13 mouse cellular contexts compared by ENCODE assay signal in genomic region chr1:59608920-59609319, GRCm38 (mm10).
DNase-seq lines count a peak whose midpoint lies in the region; ATAC-seq and TF ChIP-seq lines count a peak whose summit lies in the region.
"Had no signal": no experiment of that assay in that cellular context is flagged by ENCODE, and none has a peak within 500 bp of the region (broad histone marks: within the 10 kb centered on the region; RNA-seq: fewer than 3 reads in every experiment).

No protein-coding gene starts in this region.

- 64% methylated on average over 5 of the region's 5 CpGs for WGBS in midbrain, postnatal 0 days
- WGBS in midbrain, embryonic 14.5 days = 71% methylated on average over 5 of the region's 5 CpGs

- no peaks in the 10 kb centered on the region for H3K27me3 ChIP-seq in midbrain, postnatal 0 days (ENCODE audit: insufficient read depth, low read length)
- no peaks in the 10 kb centered on the region for H3K27me3 ChIP-seq in midbrain, embryonic 14.5 days (ENCODE audit: control insufficient read depth, insufficient read depth, low read length)
- H3K27me3 ChIP-seq in MEL (ENCODE audit: control insufficient read depth in 1 of 2, insufficient read depth in 2 of 2, low read length in 2 of 2) = no peaks in the 10 kb centered on the region
- H3K27me3 ChIP-seq: neural tube, embryonic 12.5 days had no signal

- H3K9ac ChIP-seq in midbrain, postnatal 0 days (replicated peaks; ENCODE audit: low read length, poor library complexity, severe bottlenecking) = no peak overlapping the region
- H3K9ac ChIP-seq in midbrain, embryonic 14.5 days (replicated peaks; ENCODE audit: low read length) = no peak overlapping the region
- H3K9ac ChIP-seq in MEL (ENCODE audit: control insufficient read depth, low read depth, low read length, poor library complexity, severe bottlenecking) = no peak overlapping the region
- H3K9ac ChIP-seq: neural tube, embryonic 12.5 days had no signal

- no peak; the same call in 1 of the 2 replicates for TF ChIP-seq RAD21 in MEL (IDR thresholded peaks at IDR 0.05; ENCODE audit: low read depth, low read length)

- no peaks in the 10 kb centered on the region for H3K79me2 ChIP-seq in MEL (ENCODE audit: control insufficient read depth, insufficient read depth, low read length, poor library complexity)

- no peak for ATAC-seq in midbrain, postnatal 0 days (ENCODE audit: low FRiP score)
- ATAC-seq in midbrain, embryonic 14.5 days (ENCODE audit: low FRiP score, low TSS enrichment) = no peak

- H3K4me1 ChIP-seq in midbrain, postnatal 0 days (ENCODE audit: insufficient read depth, low read length) = no peaks in the 10 kb centered on the region
- no peaks in the 10 kb centered on the region for H3K4me1 ChIP-seq in midbrain, embryonic 14.5 days (ENCODE audit: control insufficient read depth, insufficient read depth, low read length)
- 0 out of 4 replicates have a peak, but pooled peaks cover 0 to 2% of the 10 kb centered on the region in 2 experiments for H3K4me1 ChIP-seq in MEL (ENCODE audit: control insufficient read depth in 1 of 2, insufficient read depth in 2 of 2, low read length in 2 of 2)
- H3K4me1 ChIP-seq: neural tube, embryonic 12.5 days had no signal

- TF ChIP-seq EP300 in MEL (IDR thresholded peaks at IDR 0.05; ENCODE audit: low read depth in 1 of 2, low read length in 2 of 2) = no peak

- H3K4me2 ChIP-seq in midbrain, postnatal 0 days (ENCODE audit: low read depth, low read length, poor library complexity, severe bottlenecking) = no peak overlapping the region
- no peak overlapping the region for H3K4me2 ChIP-seq in midbrain, embryonic 14.5 days (ENCODE audit: low read length)
- H3K4me2 ChIP-seq: neural tube, embryonic 12.5 days had no signal

- H3K4me3 ChIP-seq in midbrain, postnatal 0 days (ENCODE audit: low read depth, low read length) = no peak overlapping the region
- H3K4me3 ChIP-seq in midbrain, embryonic 14.5 days (replicated peaks; ENCODE audit: low read depth, low read length) = no peak overlapping the region
- no peak overlapping the region for H3K4me3 ChIP-seq in MEL (ENCODE audit: control insufficient read depth in 1 of 2, insufficient read depth in 1 of 2, low read depth in 2 of 2, low read length in 2 of 2)
- H3K4me3 ChIP-seq: neural tube, embryonic 12.5 days had no signal

- TF ChIP-seq POLR2A in MEL (IDR thresholded peaks at IDR 0.05; ENCODE audit: control insufficient read depth in 1 of 2, insufficient read depth in 1 of 2, low read depth in 1 of 2, low read length in 2 of 2, poor library complexity in 1 of 2) = no peak

- H3K27ac ChIP-seq in midbrain, postnatal 0 days (ENCODE audit: low read depth, low read length) = no peak overlapping the region
- no peak overlapping the region for H3K27ac ChIP-seq in midbrain, embryonic 14.5 days (replicated peaks; ENCODE audit: low read depth, low read length)
- H3K27ac ChIP-seq in MEL (ENCODE audit: control insufficient read depth, low read depth, low read length) = no peak overlapping the region
- H3K27ac ChIP-seq: macrophage; neural tube, embryonic 12.5 days had no signal

- no peak for DNase-seq in midbrain, postnatal 0 days (ENCODE audit: low spot score)
- DNase-seq in midbrain, embryonic 14.5 days = no peak
- peak; percentile 63 for DNase-seq in MEL (ENCODE audit: low read depth, low spot score)
- DNase-seq in induced T-regulatory cell, adult 2 months (ENCODE audit: low read depth) = peak; percentile 78
- DNase-seq in thymus, postnatal 36 days = peak; percentile 50 to 69
- no peak for DNase-seq in cerebellum, adult 18-20 months
- DNase-seq in urinary bladder, postnatal 36 days (ENCODE audit: low spot score in 2 of 2) = no peak
- no peak for DNase-seq in urinary bladder, postnatal 4 days (ENCODE audit: low spot score in 2 of 2)
- DNase-seq: adrenal gland, postnatal 10 days; cerebellum, adult 2 months; right cerebral cortex, postnatal 25 days had no signal

- no peaks in the 10 kb centered on the region for H3K36me3 ChIP-seq in midbrain, postnatal 0 days (ENCODE audit: insufficient read depth, low read length)
- no peaks in the 10 kb centered on the region for H3K36me3 ChIP-seq in midbrain, embryonic 14.5 days (ENCODE audit: control insufficient read depth, insufficient read depth, low read length)
- no peaks in the 10 kb centered on the region for H3K36me3 ChIP-seq in MEL (ENCODE audit: control insufficient read depth in 1 of 2, insufficient read depth in 2 of 2, low read length in 2 of 2)
- H3K36me3 ChIP-seq: neural tube, embryonic 12.5 days had no signal

- no peaks in the 10 kb centered on the region for H3K9me3 ChIP-seq in midbrain, postnatal 0 days (ENCODE audit: low read length)
- H3K9me3 ChIP-seq in midbrain, embryonic 14.5 days (ENCODE audit: control insufficient read depth, low read length) = no peaks in the 10 kb centered on the region
- H3K9me3 ChIP-seq in MEL (replicated peaks; ENCODE audit: insufficient read depth, low read length) = no peaks in the 10 kb centered on the region
- H3K9me3 ChIP-seq: neural tube, embryonic 12.5 days had no signal

- peak; percentile 13; the same call in 1 of the 2 replicates for TF ChIP-seq CTCF in midbrain, postnatal 0 days (IDR thresholded peaks at IDR 0.05)
- peak in 2 of 3 experiments; percentile 22 to 47; a peak in 3 of 6 replicates for TF ChIP-seq CTCF in MEL (IDR thresholded peaks at IDR 0.05 in 2 of 3, conservative IDR thresholded peaks at IDR 0.05 in 1 of 3; ENCODE audit: control insufficient read depth in 1 of 3, insufficient read depth in 1 of 3, low read depth in 2 of 3, low read length in 3 of 3, poor library complexity in 1 of 3, severe bottlenecking in 1 of 3)

TF ChIP-seq in MEL, 35 proteins besides CTCF, POLR2A, EP300 and RAD21:
- TF ChIP-seq MAX (IDR thresholded peaks at IDR 0.05; ENCODE audit: low read length) (peak; percentile 72), NELFE (IDR thresholded peaks at IDR 0.05; ENCODE audit: low read depth, low read length) (no peak), USF1 (IDR thresholded peaks at IDR 0.05; ENCODE audit: low read depth, low read length) (peak; percentile 80), ZMIZ1 (IDR thresholded peaks at IDR 0.05; ENCODE audit: low read depth, low read length) (no peak), SMC3 (IDR thresholded peaks at IDR 0.05; ENCODE audit: low read depth, low read length) (peak; percentile 29; the same call in 1 of the 2 replicates), E2F4 (IDR thresholded peaks at IDR 0.05; ENCODE audit: borderline replicate concordance, low read depth, low read length) (no peak), POLR2AphosphoS5 (IDR thresholded peaks at IDR 0.05; ENCODE audit: borderline replicate concordance, low read depth, low read length) (no peak), TBP (IDR thresholded peaks at IDR 0.05; ENCODE audit: low read depth, low read length) (no peak), MAZ (IDR thresholded peaks at IDR 0.05; ENCODE audit: low read depth, low read length) (no peak), SIN3A (IDR thresholded peaks at IDR 0.05; ENCODE audit: low read length) (no peak), BHLHE40 (IDR thresholded peaks at IDR 0.05; ENCODE audit: borderline replicate concordance, low read depth, low read length) (no peak), UBTF (IDR thresholded peaks at IDR 0.05; ENCODE audit: borderline replicate concordance, insufficient read depth, low read depth, low read length) (no peak), ZC3H11A (IDR thresholded peaks at IDR 0.05; ENCODE audit: low read depth, low read length) (no peak), ZKSCAN1 (IDR thresholded peaks at IDR 0.05; ENCODE audit: low read depth, low read length) (no peak), MAFK (IDR thresholded peaks at IDR 0.05; ENCODE audit: borderline replicate concordance, low read depth, low read length) (no peak), USF2 (IDR thresholded peaks at IDR 0.05; ENCODE audit: borderline replicate concordance in 1 of 2, insufficient read depth in 1 of 2, low read depth in 1 of 2, low read length in 2 of 2) (no peak), MYC (IDR thresholded peaks at IDR 0.05; ENCODE audit: low read depth, low read length) (0 out of 2 replicates have a peak, but pooled peaks have one; percentile 33), KAT2A (conservative IDR thresholded peaks at IDR 0.05; ENCODE audit: low read depth, low read length) (no peak), MXI1 (IDR thresholded peaks at IDR 0.05; ENCODE audit: low read depth, low read length) (0 out of 2 replicates have a peak, but pooled peaks have one; percentile 9)

Comparison
In these comparisons a context has a peak if more than half of its experiments do, and no peak if none do; other contexts are left out.
1. DNase-seq: peak in MEL (single experiment), induced T-regulatory cell, adult 2 months (single experiment) and thymus, postnatal 36 days (2 of 2); none in midbrain, postnatal 0 days (single experiment), midbrain, embryonic 14.5 days (single experiment), cerebellum, adult 18-20 months (0 of 2), urinary bladder, postnatal 36 days (0 of 2) and urinary bladder, postnatal 4 days (0 of 2).